Mouse (Mus musculus) stomach, embryonic 16.5 days (tissue): ENCODE data around the gene Zc2hc1b. TPM values are rescaled to one million over a fixed set of nuclear protein-coding genes. Genes with fewer than 3 reads are reported as not detected.
"Not testable (repeated sequence)": the region's sequence is repeated elsewhere in the genome, so short reads cannot be mapped to it uniquely, and the experiment has no call there.

Experiments
- ATAC-seq: fragments of 200-750 bp; cut with Nextera tagmentation; 2 replicates; pipeline ENCODE4 v1.8.0; 2017; ENCODE audit warnings: moderate number of reproducible peaks, moderate TSS enrichment; ENCODE audit not compliant: insufficient read depth, low FRiP score
- H3K27ac ChIP-seq: fragments of 300-500 bp; sonication (generic); 2 replicates; pipeline ENCODE4 v1.5.1; 2014; ENCODE audit warnings: low read length
- H3K27me3 ChIP-seq: fragments of 300-500 bp; sonication (generic); 2 replicates; pipeline ENCODE4 v1.6.1; 2014; ENCODE audit warnings: low read length, control low read depth, mixed read lengths; ENCODE audit not compliant: control insufficient read depth, insufficient read depth
- H3K36me3 ChIP-seq: fragments of 300-500 bp; sonication (generic); 2 replicates; pipeline ENCODE4 v1.6.1; 2014; ENCODE audit warnings: low read length; ENCODE audit not compliant: control insufficient read depth, insufficient read depth
- H3K4me1 ChIP-seq: fragments of 300-500 bp; sonication (generic); 2 replicates; pipeline ENCODE4 v1.6.1; 2014; ENCODE audit warnings: low read length, control low read depth, mixed read lengths; ENCODE audit not compliant: control insufficient read depth, insufficient read depth
- H3K4me2 ChIP-seq: fragments of 300-500 bp; sonication (generic); 2 replicates; pipeline ENCODE4 v1.6.1; 2014; ENCODE audit warnings: low read depth, low read length, mixed read lengths
- H3K4me3 ChIP-seq: fragments of 300-500 bp; sonication (generic); replicated peaks from 2 replicates; pipeline ENCODE4 v1.5.1; 2014; ENCODE audit warnings: mild to moderate bottlenecking, low read length
- H3K9ac ChIP-seq: fragments of 300-500 bp; sonication (generic); 2 replicates; pipeline ENCODE4 v1.6.1; 2014; ENCODE audit warnings: low read length
- H3K9me3 ChIP-seq: fragments of 300-500 bp; sonication (generic); replicated peaks from 2 replicates; pipeline ENCODE4 v1.6.1; 2016; ENCODE audit warnings: low read length, control low read depth; ENCODE audit not compliant: control insufficient read depth
- WGBS: fragments of 180-500 bp; shearing (Covaris S2); extraction: QIAGEN DNeasy Blood & Tissue Kit; methylation state at CpG from one replicate; pipeline ENCODE4 v1.1.7; 2014; 5-methylcytosine and 5-hydroxymethylcytosine counted together
- polyA plus RNA-seq: library from polyadenylated mRNA; unstranded; fragments of >200 nt; fragmentation: Nextera tagmentation; extraction: Ambion mirVana; gene quantifications from 2 replicates; pipeline ENCODE4 v1.2.1, GENCODE M21; 2015

Gene Zc2hc1b
- polyA plus RNA-seq, 1 experiment from 2014 or later, result not detected

DNA sequence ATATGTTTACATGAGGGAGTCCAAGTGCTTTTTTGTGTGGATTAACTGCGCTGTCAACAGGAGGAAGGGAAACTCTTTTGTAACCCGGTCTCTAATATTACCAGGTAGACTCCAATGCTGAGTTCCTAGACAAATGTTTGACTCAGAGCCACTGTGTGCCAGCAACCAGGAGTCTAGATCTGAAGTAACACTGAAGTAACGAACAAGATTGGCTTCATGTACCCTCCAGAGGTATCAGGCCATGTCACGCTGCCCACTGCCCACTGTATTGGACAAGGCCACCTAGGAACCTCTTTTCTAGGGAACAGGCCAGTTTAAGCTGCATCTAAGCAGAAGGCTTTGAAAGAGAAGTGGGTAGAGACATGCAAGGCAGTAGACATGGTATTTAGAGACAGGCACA is 31.2 kb upstream of the Zc2hc1b start:
- H3K27ac ChIP-seq, result peak overlapping the region; percentile 56
- no peaks in the 10 kb centered on the region for H3K9me3 ChIP-seq
- 0 out of 2 replicates have a peak overlapping the region, but pooled peaks have one; percentile 0 for H3K9ac ChIP-seq
- no peaks in the 10 kb centered on the region for H3K36me3 ChIP-seq
- H3K4me3 ChIP-seq, result no peak overlapping the region
- WGBS, result 74% methylated on average over 4 of the region's 4 CpGs
- H3K4me1 ChIP-seq, result peaks cover 19% of the 10 kb centered on the region; the same call in 1 of the 2 replicates
- ATAC-seq, result no peak
- H3K4me2 ChIP-seq, result no peak overlapping the region
- H3K27me3 ChIP-seq, result no peaks in the 10 kb centered on the region

DNA sequence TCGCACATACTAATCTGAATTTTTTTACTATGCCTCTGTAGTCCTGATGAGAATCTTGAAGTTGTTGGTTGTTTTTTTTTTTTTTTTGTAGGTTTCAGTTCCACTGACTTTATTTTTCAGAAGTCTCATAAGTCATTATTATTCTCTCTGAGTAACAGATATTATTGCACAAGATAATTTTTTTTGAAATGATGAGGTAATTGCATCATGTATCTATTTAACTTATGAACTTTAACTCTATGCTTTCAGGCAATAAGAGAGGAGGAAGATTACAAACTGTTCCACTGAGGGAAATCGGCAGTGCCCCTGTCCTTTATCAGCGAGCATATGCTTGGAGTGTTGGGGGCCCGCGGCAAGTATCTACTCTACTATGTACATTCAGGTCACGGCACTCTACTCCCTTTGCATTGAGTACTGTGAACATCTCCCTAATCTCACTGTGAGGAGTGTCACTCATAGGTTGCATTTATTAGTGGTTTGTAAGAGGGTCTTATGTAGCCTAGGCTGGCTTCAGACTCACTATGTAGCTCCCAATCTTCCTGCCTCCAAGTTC is 24.0 kb upstream of the Zc2hc1b start:
- Histone ChIP-seq H3K36me3 (no peaks in the 10 kb centered on the region), H3K4me1 (peaks cover 4% of the 10 kb centered on the region; the same call in 1 of the 2 replicates), H3K9ac (no peak overlapping the region), H3K27ac (no peak overlapping the region), H3K27me3 (no peaks in the 10 kb centered on the region), H3K4me2 (no peak overlapping the region), H3K9me3 (no peaks in the 10 kb centered on the region; the same call in 1 of the 2 replicates), H3K4me3 (no peak overlapping the region)
- ATAC-seq, result no peak
- 93% methylated on average over 6 of the region's 6 CpGs for whole genome bisulfite sequencing

DNA sequence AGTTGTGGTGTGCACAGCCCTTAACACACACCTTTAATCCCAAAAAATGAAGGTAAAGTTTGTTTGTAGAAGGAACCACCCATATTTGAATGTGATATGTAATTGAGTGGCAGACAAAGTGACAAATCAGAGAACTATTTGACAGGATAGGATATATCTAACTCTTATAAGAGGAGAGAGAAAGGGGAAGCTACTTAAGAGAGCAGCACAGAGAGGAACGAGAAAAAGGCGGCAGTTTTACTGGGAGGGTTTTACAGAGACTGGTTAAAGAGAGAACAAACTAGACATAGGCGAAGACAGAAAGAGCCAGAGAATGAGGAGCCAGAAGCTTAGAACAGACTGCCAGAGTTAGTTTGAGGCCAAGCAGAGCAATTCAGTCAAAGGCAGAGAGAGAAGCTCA is 23.0 kb upstream of the Zc2hc1b start:
- Histone ChIP-seq H3K4me2 (no peak overlapping the region), H3K9me3 (no peaks in the 10 kb centered on the region; the same call in 1 of the 2 replicates), H3K4me1 (peaks cover 5% of the 10 kb centered on the region; the same call in 1 of the 2 replicates), H3K36me3 (no peaks in the 10 kb centered on the region), H3K27ac (no peak overlapping the region), H3K4me3 (no peak overlapping the region), H3K9ac (no peak overlapping the region), H3K27me3 (no peaks in the 10 kb centered on the region)
- WGBS, result 88% methylated on average over 3 of the region's 3 CpGs
- ATAC-seq, result no peak

DNA sequence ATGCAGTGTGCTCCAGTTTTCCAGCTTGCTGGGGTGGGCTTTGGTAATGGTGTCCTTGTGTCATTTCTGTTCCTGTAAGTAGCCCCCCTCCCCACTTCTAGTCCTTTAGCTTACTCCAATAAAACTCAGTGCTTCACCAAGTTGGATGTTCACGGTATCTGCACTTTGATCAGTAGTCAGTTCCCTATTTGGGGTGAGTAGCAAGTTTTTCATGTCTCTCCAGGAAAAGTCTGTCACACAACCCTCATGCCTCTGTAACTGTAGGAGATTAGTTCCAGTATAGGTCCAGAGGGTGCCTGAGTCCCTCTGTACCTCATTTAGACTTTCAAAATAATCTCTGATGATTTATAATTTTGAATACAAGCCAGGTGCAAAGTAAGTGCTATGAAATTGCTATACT is 21.4 kb upstream of the Zc2hc1b start:
- Histone ChIP-seq H3K9ac (no peak overlapping the region), H3K9me3 (no peaks in the 10 kb centered on the region; the same call in 1 of the 2 replicates), H3K36me3 (no peaks in the 10 kb centered on the region), H3K4me2 (no peak overlapping the region), H3K27ac (no peak overlapping the region), H3K4me1 (peaks cover 5% of the 10 kb centered on the region; the same call in 1 of the 2 replicates), H3K4me3 (no peak overlapping the region), H3K27me3 (no peaks in the 10 kb centered on the region)
- ATAC-seq, result no peak
- WGBS, result 74% methylated on average over 1 of the region's 1 CpGs

DNA sequence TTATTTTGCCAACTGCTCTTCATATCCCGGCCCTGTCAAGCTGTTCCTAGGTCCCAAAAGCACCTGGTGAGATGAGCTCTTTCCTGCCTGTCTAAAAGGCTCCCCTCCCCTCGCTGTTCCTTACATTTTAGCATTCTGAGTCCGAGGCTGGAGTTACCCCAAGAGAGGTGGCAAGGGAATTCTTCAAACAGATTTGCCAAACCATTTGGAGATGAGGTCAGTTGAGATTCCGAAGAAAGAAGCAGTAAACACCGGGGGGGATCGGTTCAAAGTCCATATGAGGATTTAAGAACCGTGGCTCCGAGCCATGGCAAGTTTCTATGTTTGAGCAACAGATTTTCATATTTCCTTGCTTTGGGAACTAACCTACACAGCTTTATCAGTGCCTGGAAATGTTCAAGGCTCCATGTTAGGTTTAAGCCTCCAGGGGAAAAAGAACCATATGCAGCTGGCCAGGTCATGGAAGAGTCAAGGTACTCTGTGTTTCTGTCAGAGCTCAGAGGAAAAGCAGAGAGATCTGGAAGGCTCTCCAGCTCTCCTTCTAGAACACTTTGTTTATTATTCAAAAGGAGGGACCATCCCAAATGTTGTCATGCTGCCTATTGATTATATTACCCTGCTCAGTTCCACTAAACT is 19.2 kb upstream of the Zc2hc1b start:
- ATAC-seq, result no peak
- Histone ChIP-seq H3K4me2 (no peak overlapping the region), H3K36me3 (no peaks in the 10 kb centered on the region), H3K4me3 (no peak overlapping the region), H3K4me1 (peaks cover 10% of the 10 kb centered on the region), H3K9ac (no peak overlapping the region), H3K27ac (peak overlapping the region; percentile 64), H3K9me3 (no peaks in the 10 kb centered on the region; the same call in 1 of the 2 replicates), H3K27me3 (no peaks in the 10 kb centered on the region)
- WGBS, result 63% methylated on average over 8 of the region's 8 CpGs

DNA sequence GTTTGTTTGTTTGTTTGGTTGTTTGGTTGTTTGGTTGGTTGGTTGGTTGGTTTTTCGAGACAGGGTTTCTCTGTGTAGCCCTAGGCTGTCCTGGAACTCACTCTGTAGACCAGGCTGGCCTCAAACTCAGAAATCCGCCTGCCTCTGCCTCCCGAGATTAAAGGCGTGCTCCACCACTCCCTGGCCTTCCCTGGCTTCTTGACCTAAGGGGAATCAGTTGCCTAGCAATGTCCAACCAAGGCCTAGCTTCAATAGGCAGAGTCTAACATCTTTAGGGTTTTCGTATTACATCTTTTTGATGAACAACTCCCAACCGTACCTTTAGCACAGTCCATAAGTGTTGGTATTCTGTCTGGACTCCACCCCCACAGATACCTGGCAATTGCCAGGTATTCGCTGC is 15.7 kb upstream of the Zc2hc1b start:
- not testable (repeated sequence) for ATAC-seq, H3K36me3 ChIP-seq, H3K27ac ChIP-seq, H3K9ac ChIP-seq, H3K9me3 ChIP-seq, H3K27me3 ChIP-seq
- Histone ChIP-seq H3K4me1 (peaks cover 15% of the 10 kb centered on the region), H3K4me3 (peak overlapping the region; percentile 97), H3K4me2 (peak overlapping the region; percentile 75; the same call in 1 of the 2 replicates)
- WGBS, result 84% methylated on average over 7 of the region's 7 CpGs

DNA sequence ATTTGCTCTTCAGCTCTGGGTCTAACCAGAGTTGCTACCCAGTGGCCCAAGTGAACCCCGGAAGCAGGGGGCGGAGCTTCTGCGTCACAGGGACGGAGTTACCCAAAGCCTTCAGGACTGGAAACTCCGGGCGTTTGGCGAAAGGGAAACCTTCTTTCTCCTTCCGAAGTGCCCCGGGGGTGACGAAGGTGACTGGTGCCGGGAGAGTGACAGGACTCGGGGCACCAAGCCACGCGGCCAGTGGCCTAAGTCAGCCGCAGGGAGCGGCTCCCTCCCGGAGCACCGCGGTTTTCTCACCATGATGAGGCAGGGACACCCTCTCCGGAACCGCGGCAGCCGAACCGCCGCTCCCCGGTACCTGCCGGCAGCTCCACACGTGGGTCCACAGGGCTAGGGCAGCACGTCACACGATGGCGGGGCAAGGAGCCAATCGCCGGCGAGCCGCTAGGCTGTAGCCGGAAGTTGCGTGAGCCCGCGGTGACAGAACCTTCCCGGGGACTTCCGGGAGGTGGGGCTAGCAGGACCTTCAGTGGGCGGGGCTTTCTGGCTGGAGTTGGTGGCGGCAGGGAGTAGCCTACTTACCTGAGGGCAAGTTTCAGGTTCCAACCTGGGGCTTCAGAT is 15.0 kb upstream of the Zc2hc1b start, which contains the start of gene Ltv1:
Gene Ltv1, minus strand, starts transcription at position 438 of the 621 bp plus-strand sequence.
- Histone ChIP-seq H3K36me3 (peaks cover 2% of the 10 kb centered on the region; the same call in 1 of the 2 replicates), H3K4me1 (peaks cover 15% of the 10 kb centered on the region), H3K4me2 (peak within 1 kb of the TSS; percentile 75), H3K4me3 (peak within 1 kb of the TSS; percentile 97), H3K9ac (peak within 1 kb of the TSS; percentile 96), H3K9me3 (no peaks in the 10 kb centered on the region), H3K27me3 (no peaks in the 10 kb centered on the region), H3K27ac (peak within 1 kb of the TSS; percentile 98)
- WGBS, result under 1% methylated on average over 43 of the region's 43 CpGs
- ATAC-seq, result peak; percentile 99

DNA sequence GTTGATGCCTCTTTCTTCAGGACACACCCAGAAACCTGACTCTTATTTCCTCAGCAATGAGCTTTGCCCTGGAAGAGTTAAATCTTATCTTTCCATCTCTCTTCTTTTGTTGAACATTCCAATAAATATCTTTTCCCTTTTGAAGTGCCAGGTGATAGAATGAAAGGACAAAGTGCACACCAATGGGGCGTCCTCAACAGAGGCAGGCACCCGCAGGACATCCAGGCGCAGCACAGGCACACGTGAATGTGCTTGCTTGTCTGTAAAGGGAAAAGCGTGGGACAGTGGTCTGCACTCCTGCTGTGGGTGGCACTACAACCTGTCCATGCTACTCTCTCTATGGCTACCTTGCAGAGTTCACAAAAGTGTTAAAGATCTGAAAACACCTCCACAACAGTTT is 12.1 kb upstream of the Zc2hc1b start:
- Histone ChIP-seq H3K9me3 (no peaks in the 10 kb centered on the region), H3K4me3 (no peak overlapping the region), H3K27ac (peak overlapping the region; percentile 2; the same call in 1 of the 2 replicates), H3K36me3 (peaks cover 4% of the 10 kb centered on the region), H3K4me1 (peaks cover 10% of the 10 kb centered on the region), H3K27me3 (no peaks in the 10 kb centered on the region), H3K9ac (no peak overlapping the region), H3K4me2 (no peak overlapping the region)
- 70% methylated on average over 5 of the region's 5 CpGs for WGBS
- ATAC-seq, result no peak

DNA sequence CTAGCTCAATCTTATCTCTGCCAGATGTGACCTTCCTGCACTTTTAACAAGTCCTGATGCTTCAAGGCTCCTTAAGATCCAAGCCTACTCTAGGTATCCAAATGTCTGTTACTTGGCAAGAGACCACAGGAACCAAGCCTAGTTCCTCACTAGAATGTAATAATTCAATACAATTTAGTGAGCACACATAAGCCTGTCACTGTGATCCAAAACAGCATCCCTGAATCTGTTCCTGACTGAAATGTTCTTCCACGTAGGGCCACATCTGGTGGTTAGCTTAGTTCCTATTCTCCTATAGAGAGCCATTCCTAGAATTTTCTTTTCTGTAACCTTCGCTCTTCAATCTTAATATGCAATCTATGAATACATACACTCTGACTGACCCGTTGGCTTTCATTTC is 8.9 kb upstream of the Zc2hc1b start:
- Histone ChIP-seq H3K4me2 (no peak overlapping the region), H3K27me3 (no peaks in the 10 kb centered on the region), H3K9me3 (no peaks in the 10 kb centered on the region), H3K4me3 (no peak overlapping the region), H3K4me1 (peaks cover 3% of the 10 kb centered on the region; the same call in 1 of the 2 replicates), H3K27ac (peak overlapping the region; percentile 7; the same call in 1 of the 2 replicates), H3K36me3 (peaks cover 12% of the 10 kb centered on the region), H3K9ac (no peak overlapping the region)
- peak; percentile 63; the same call in 1 of the 2 replicates for ATAC-seq
- WGBS, result 59% methylated on average over 3 of the region's 3 CpGs
